Mouse (Mus musculus) forebrain, postnatal 0 days (tissue): ENCODE data around the gene Tfeb. TPM values are rescaled to one million over a fixed set of nuclear protein-coding genes. Genes with fewer than 3 reads are reported as not detected.

Experiments
- ATAC-seq: fragments of 200-750 bp; cut with Nextera tagmentation; 2 replicates; pipeline ENCODE4 v1.8.0; 2017; ENCODE audit warnings: mild to moderate bottlenecking, moderate library complexity
- DNase-seq: peaks from one replicate; pipeline ENCODE4 v3.0.0-alpha.2; 2015
- H3K27ac ChIP-seq: fragments of 300-500 bp; sonication (generic); 2 replicates; pipeline ENCODE4 v1.5.1; 2014; ENCODE audit warnings: low read depth, mild to moderate bottlenecking, antibody characterized with exemption, low read length, moderate library complexity, mixed read lengths
- H3K27me3 ChIP-seq: fragments of 300-500 bp; sonication (generic); 2 replicates; pipeline ENCODE4 v1.6.1; 2014; ENCODE audit warnings: mild to moderate bottlenecking, low read length, mixed read lengths; ENCODE audit not compliant: insufficient read depth
- H3K36me3 ChIP-seq: fragments of 300-500 bp; sonication (generic); 2 replicates; pipeline ENCODE4 v1.6.1; 2014; ENCODE audit warnings: mild to moderate bottlenecking, moderate library complexity; ENCODE audit not compliant: insufficient read depth
- H3K4me1 ChIP-seq: fragments of 300-500 bp; sonication (generic); 2 replicates; pipeline ENCODE4 v1.6.1; 2014; ENCODE audit warnings: antibody characterized with exemption; ENCODE audit not compliant: insufficient read depth
- H3K4me2 ChIP-seq: fragments of 300-500 bp; sonication (generic); 2 replicates; pipeline ENCODE4 v1.6.1; 2014; ENCODE audit warnings: low read depth, mild to moderate bottlenecking, moderate library complexity
- H3K4me3 ChIP-seq: fragments of 300-500 bp; sonication (generic); 2 replicates; pipeline ENCODE4 v1.5.1; 2014; ENCODE audit warnings: low read depth, low read length, mixed read lengths
- H3K9ac ChIP-seq: fragments of 300-500 bp; sonication (generic); 2 replicates; pipeline ENCODE4 v1.6.1; 2014; ENCODE audit warnings: mild to moderate bottlenecking
- H3K9me3 ChIP-seq: fragments of 300-500 bp; sonication (generic); 2 replicates; pipeline ENCODE4 v1.6.1; 2016; ENCODE audit warnings: low read length
- CTCF ChIP-seq: sonication (generic); IDR thresholded peaks from 2 replicates; pipeline ENCODE4 v1.5.1; 2016; ENCODE audit warnings: antibody characterized with exemption, control low read depth, low read depth
- WGBS: fragments of 180-500 bp; shearing (Covaris S2); extraction: QIAGEN DNeasy Blood & Tissue Kit; methylation state at CpG from one replicate; pipeline ENCODE4 v1.1.7; 2014; 5-methylcytosine and 5-hydroxymethylcytosine counted together
- polyA plus RNA-seq: library from polyadenylated mRNA; unstranded; fragments of >200 nt; fragmentation: Nextera tagmentation; extraction: Ambion mirVana; gene quantifications from 2 replicates; pipeline ENCODE4 v1.2.1, GENCODE M21; 2015
- total RNA-seq: library from RNA; depleted of rRNA; stranded (reverse); fragments of >200 nt; gene quantifications from 2 replicates; pipeline ENCODE4 v1.2.3, GENCODE M21; 2014

The Tfeb gene
- total and polyA plus RNA-seq, 2 experiments from 2014 or later = 4.6 to 5.5 TPM

DNA sequence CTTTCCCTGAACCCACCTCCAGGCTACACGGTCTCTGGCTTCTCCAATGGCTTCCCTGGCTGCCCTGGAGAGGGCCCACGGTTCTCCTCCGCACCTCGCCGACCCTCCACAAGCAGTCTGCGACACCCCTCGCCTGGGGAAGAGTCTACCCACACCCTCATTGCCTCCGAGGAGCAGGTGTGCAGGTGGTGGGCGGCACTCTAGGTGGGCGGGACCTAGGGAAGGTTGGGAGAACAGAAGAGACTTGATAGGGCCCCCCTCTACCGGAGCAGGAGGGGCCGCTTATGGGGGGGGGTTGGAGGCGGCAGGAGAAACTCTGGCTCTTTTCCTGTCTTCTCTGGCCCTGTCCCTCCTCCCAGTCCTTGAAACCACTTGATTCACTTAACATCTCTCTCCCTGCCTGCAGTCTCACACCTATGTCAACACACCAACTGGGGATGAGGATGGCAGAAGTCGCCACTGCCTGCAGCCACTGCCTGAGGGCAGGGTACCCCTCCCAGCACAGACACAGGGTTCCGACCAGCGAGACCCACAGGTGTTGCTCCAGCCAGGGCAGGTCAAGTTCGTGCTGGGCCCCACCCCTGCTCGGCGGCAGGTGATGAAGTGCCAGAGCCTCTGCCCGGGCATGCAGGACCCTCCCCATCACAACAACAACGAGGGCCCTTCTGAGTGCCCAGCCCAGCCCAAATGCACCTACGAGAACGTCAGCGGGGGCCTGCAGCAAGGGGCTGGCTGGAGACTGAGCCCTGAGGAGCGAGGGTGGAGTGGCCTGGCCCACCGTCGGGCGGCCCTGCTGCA, 34.1 kb upstream of the Tfeb start:
- TF ChIP-seq CTCF = no peak
- DNase-seq (no peak), ATAC-seq (no peak)
- Histone ChIP-seq H3K9ac (no peak overlapping the region), H3K27me3 (no peaks in the 10 kb centered on the region), H3K27ac (no peak overlapping the region), H3K4me1 (no peaks in the 10 kb centered on the region), H3K4me3 (no peak overlapping the region), H3K9me3 (no peaks in the 10 kb centered on the region), H3K36me3 (peaks cover 38% of the 10 kb centered on the region), H3K4me2 (no peak overlapping the region)
- 54% methylated on average over 28 of the region's 28 CpGs for WGBS

DNA sequence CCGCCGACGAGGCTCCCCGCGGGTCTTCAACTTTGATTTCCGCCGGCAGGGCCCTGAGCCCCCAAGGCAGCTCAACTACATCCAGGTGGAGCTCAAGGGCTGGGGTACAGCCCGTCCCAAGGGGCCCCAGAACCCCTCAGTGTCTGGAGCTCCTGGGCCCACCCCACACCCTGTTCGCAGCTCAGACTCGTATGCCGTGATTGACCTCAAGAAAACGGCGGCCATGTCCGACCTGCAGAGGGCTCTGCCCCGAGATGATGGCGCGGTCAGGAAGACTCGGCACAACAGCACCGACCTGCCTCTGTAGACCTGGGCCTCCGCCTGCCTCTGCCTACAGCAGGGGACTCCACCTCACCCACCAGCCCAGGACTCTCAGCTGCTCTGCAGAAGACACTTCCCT, 33.3 kb upstream of the Tfeb start:
- DNase-seq = no peak
- Histone ChIP-seq H3K4me3 (no peak overlapping the region), H3K9me3 (no peaks in the 10 kb centered on the region), H3K4me1 (no peaks in the 10 kb centered on the region), H3K4me2 (no peak overlapping the region), H3K27me3 (no peaks in the 10 kb centered on the region), H3K9ac (no peak overlapping the region), H3K27ac (no peak overlapping the region), H3K36me3 (peaks cover 35% of the 10 kb centered on the region)
- no peak for TF ChIP-seq CTCF
- WGBS = 35% methylated on average over 20 of the region's 20 CpGs
- no peak for ATAC-seq

DNA sequence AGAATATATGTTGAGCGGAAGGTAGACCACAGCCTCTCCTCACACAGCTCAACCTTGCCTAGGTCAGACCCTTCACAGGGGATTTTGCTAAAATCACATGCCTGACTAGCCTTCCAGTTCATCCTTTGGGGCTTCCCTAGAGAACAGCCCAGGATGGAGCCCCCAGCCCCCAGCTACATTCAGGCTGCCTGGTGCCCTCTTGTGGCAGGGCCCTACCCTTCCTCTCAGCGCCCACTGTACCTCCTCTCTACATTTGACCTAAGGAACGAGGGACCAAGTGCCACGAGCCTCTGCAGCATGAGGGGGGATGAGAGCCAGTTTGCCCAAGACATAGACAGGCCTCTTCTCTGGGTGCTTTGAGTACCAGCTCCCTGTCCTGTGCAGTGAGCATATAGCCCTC, 32.1 kb upstream of the Tfeb start:
- H3K4me1 ChIP-seq = no peaks in the 10 kb centered on the region
- no peak for ATAC-seq
- H3K9me3 ChIP-seq = no peaks in the 10 kb centered on the region
- H3K27ac ChIP-seq = no peak overlapping the region
- no peak overlapping the region for H3K9ac ChIP-seq
- WGBS = 84% methylated on average over 4 of the region's 4 CpGs
- no peak overlapping the region for H3K4me2 ChIP-seq
- no peak for DNase-seq
- TF ChIP-seq CTCF = peak; percentile 13; the same call in 1 of the 2 replicates
- peaks cover 32% of the 10 kb centered on the region for H3K36me3 ChIP-seq
- no peaks in the 10 kb centered on the region for H3K27me3 ChIP-seq
- no peak overlapping the region for H3K4me3 ChIP-seq

DNA sequence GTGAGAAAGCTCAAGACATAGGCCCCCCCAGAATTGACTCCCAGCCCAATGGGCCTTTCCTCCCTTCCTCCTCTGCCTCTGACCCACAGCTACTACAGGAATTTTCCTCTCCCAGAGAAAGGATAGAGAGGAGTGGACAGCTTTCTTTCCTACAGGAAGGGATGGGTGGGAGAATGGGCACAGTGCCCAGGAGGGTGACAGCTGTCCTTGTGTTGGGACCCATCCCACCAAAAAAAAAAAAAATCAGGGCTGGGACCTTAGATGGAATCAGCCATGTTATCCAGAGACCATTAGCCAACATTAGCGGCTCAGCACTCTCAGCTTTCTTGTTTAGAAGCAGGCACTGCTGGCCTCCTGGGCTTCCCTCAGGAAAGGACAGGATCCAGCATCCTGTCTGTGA, 30.6 kb upstream of the Tfeb start:
- Histone ChIP-seq H3K4me2 (no peak overlapping the region), H3K36me3 (peaks cover 17% of the 10 kb centered on the region), H3K9ac (no peak overlapping the region), H3K27ac (no peak overlapping the region), H3K9me3 (no peaks in the 10 kb centered on the region), H3K4me1 (no peaks in the 10 kb centered on the region), H3K27me3 (no peaks in the 10 kb centered on the region), H3K4me3 (no peak overlapping the region)
- DNase-seq (no peak), ATAC-seq (no peak)
- 82% methylated on average over 1 of the region's 1 CpGs for WGBS
- TF ChIP-seq CTCF = no peak

DNA sequence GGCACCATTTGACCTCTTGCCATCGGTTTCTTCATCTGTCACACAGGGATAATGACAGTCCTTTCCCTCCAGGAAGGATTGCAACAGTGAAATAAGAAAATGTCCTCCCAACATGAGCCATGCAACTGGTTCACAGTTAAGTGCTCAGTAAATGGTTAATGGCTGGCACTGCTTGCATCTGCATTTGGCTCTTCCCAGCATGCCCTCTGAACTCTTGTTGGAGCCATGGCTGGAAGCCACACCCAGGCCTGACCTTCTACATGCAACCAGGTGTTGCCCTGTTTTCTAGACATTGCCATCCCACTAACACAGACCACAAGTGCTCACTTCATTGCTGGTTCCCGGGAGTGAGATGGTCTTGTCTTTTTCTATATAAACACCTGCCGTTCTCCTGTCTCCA, 28.9 kb upstream of the Tfeb start:
- Histone ChIP-seq H3K9me3 (no peaks in the 10 kb centered on the region), H3K27me3 (no peaks in the 10 kb centered on the region), H3K4me3 (no peak overlapping the region), H3K4me1 (no peaks in the 10 kb centered on the region), H3K9ac (no peak overlapping the region), H3K27ac (no peak overlapping the region), H3K36me3 (peaks cover 10% of the 10 kb centered on the region), H3K4me2 (no peak overlapping the region)
- no peak for ATAC-seq
- DNase-seq = no peak
- WGBS = 72% methylated on average over 3 of the region's 3 CpGs
- no peak for TF ChIP-seq CTCF

DNA sequence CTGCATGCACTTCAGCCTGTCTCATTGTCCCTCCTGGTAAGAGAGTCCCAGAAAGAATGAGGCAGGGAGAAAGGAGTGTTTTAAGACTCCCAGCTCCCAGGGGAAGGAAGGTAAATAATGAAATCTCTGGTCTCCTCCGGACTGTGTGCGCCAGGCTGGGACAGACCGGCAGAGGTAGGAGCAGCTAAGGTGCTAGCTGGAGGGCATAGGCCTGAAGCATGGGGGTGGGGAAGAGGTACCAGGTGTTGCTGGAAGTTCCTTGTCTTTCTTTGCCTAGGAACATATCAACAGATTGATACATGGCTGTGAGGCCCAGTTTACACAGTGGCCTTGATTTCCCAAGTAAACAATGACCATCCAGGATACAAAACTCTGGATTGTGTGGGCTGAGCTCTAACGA, 27.9 kb upstream of the Tfeb start:
- Histone ChIP-seq H3K9me3 (no peaks in the 10 kb centered on the region), H3K27ac (no peak overlapping the region), H3K4me3 (no peak overlapping the region), H3K9ac (no peak overlapping the region), H3K36me3 (no peaks in the 10 kb centered on the region), H3K27me3 (no peaks in the 10 kb centered on the region), H3K4me1 (no peaks in the 10 kb centered on the region), H3K4me2 (no peak overlapping the region)
- no peak for ATAC-seq
- 72% methylated on average over 4 of the region's 4 CpGs for WGBS
- no peak for DNase-seq
- no peak for TF ChIP-seq CTCF

DNA sequence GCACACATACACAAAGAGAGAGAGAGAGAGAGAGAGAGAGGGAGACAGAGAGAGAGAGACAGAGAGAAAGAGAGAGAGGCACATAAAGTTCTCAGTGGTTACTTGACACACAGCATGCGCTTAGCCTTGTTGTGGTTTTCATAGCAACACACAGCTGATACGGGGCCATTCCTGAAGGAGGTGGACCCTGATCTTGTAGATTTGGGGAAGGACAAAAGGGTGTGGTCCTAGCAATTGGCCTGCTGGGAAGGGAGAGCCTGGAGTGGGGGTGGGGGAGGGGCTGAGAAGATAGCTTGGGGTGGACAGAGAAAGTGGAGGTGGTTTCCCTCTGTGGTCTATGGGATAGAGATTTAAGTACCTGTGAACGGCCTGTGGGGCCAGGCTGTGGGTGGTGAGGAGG, 26.8 kb upstream of the Tfeb start:
- WGBS = 84% methylated on average over 3 of the region's 3 CpGs
- no peak for TF ChIP-seq CTCF
- Histone ChIP-seq H3K27ac (no peak overlapping the region), H3K4me3 (no peak overlapping the region), H3K9me3 (no peaks in the 10 kb centered on the region), H3K4me1 (no peaks in the 10 kb centered on the region), H3K9ac (no peak overlapping the region), H3K36me3 (no peaks in the 10 kb centered on the region), H3K27me3 (no peaks in the 10 kb centered on the region), H3K4me2 (no peak overlapping the region)
- ATAC-seq (no peak), DNase-seq (no peak)
